Mouse (Mus musculus): ENCODE data around the gene Kptn. TPM values are rescaled to one million over a fixed set of nuclear protein-coding genes. Genes with fewer than 3 reads are reported as not detected.

Gene Kptn
- polyA plus RNA-seq, 1 experiment = 10.5 TPM

DNA sequence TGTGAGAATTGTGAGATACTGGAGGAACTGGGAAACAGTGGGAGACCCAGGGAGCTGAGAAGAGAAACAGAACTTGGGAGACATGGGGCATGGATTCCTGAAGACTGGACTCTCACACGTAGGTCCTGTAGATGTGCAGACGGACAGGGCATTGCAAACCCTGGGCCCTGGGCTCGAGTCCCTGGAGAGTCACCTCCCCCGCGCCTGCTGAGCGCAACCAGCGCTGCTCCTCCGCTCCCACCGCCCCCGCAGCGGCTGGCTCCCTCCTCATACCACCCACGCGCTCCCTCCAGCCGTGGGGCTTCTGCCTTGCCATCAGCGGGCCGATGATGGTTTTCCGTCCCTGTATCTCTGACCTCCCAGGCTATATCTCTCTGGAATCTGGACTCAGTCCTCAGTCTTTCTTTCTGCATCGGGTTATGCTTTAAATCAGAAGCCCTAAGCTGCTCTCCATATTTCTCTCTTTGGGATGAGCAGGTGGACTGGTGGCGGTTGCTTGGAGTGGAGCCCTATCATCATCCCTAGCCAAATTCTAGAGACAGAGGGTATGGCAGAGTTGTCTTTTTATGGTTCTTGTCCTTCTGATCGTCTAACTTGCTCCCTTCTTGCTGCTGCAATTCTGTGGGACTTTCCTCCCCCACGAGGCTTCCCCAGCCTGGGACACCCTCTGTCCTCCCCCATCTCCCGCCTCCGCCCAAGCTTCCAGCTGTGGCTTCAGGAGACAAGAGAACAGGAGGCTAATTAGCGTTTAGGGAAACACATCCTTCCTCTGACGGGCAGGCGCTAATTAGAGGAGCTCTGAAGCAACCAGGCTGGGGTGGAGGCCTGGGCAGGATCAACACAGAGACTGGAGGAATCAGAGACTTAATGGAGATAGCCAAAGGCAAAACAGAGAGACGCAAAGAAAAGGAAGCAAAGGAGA is 27.1 kb downstream of the Kptn start:
- H3K4me1 ChIP-seq (ENCODE audit: control insufficient read depth, insufficient read depth, low read length) = no peaks in the 10 kb centered on the region
- no peak overlapping the region for H3K27ac ChIP-seq (ENCODE audit: control insufficient read depth, insufficient read depth, low read depth, low read length, poor library complexity)
- no peak for TF ChIP-seq CTCF (IDR thresholded peaks at IDR 0.05; ENCODE audit: control insufficient read depth, insufficient read depth, low read length)
- no peak for TF ChIP-seq POLR2A (IDR thresholded peaks at IDR 0.05; ENCODE audit: borderline replicate concordance, control insufficient read depth, low read depth, low read length)
- 35% methylated on average over 27 of the region's 27 CpGs for WGBS
- no peak overlapping the region for H3K4me3 ChIP-seq (replicated peaks; ENCODE audit: control insufficient read depth, low read depth, low read length)

DNA sequence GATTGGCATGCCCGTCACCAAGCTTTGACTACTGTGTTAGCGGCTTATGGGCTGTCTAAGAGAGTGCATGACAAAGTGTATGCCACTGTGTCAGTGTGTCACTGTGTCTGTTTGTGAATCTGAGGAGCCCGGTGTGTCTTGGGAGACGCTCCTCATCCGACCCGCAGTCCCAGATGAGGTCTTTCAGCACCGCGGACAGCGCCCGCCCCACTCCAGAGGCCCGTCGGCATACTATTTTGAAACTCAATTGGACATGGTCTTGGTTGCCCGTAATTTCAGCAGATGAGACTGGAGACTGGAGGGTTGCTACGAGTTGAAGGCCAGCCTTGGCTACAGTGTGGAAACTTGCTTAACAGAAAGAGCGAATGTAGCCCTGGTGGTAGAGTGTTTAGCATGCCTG is 27.9 kb downstream of the Kptn start:
- 11% methylated on average over 15 of the region's 15 CpGs for WGBS
- TF ChIP-seq POLR2A (IDR thresholded peaks at IDR 0.05; ENCODE audit: borderline replicate concordance, control insufficient read depth, low read depth, low read length) (no peak), CTCF (IDR thresholded peaks at IDR 0.05; ENCODE audit: control insufficient read depth, insufficient read depth, low read length) (no peak)
- Histone ChIP-seq H3K4me3 (replicated peaks; ENCODE audit: control insufficient read depth, low read depth, low read length) (no peak overlapping the region), H3K4me1 (ENCODE audit: control insufficient read depth, insufficient read depth, low read length) (no peaks in the 10 kb centered on the region), H3K27ac (ENCODE audit: control insufficient read depth, insufficient read depth, low read depth, low read length, poor library complexity) (no peak overlapping the region)

DNA sequence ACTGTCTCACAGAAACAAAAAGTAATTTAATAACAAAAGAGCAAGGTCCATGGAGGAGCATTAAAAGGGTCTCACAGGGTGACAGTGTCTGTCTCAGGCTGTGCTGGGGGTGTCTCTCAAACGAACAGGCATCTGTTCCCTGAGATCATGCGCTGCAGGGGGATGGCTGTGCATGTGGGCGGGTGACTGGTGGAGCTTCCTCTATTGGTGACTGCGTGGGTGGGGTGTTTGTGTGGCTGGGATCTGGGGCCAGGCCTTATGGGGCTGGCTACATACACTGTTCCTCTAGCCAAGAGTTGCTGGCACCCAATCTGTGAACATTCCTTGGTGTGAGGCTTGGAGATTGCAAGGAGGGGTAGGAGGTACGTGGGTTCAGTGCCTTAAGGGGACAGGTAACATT is 29.5 kb downstream of the Kptn start:
- WGBS = 35% methylated on average over 5 of the region's 5 CpGs
- Histone ChIP-seq H3K27ac (ENCODE audit: control insufficient read depth, insufficient read depth, low read depth, low read length, poor library complexity) (no peak overlapping the region), H3K4me3 (replicated peaks; ENCODE audit: control insufficient read depth, low read depth, low read length) (no peak overlapping the region), H3K4me1 (ENCODE audit: control insufficient read depth, insufficient read depth, low read length) (no peaks in the 10 kb centered on the region)
- TF ChIP-seq POLR2A (IDR thresholded peaks at IDR 0.05; ENCODE audit: borderline replicate concordance, control insufficient read depth, low read depth, low read length) (no peak), CTCF (IDR thresholded peaks at IDR 0.05; ENCODE audit: control insufficient read depth, insufficient read depth, low read length) (no peak)

DNA sequence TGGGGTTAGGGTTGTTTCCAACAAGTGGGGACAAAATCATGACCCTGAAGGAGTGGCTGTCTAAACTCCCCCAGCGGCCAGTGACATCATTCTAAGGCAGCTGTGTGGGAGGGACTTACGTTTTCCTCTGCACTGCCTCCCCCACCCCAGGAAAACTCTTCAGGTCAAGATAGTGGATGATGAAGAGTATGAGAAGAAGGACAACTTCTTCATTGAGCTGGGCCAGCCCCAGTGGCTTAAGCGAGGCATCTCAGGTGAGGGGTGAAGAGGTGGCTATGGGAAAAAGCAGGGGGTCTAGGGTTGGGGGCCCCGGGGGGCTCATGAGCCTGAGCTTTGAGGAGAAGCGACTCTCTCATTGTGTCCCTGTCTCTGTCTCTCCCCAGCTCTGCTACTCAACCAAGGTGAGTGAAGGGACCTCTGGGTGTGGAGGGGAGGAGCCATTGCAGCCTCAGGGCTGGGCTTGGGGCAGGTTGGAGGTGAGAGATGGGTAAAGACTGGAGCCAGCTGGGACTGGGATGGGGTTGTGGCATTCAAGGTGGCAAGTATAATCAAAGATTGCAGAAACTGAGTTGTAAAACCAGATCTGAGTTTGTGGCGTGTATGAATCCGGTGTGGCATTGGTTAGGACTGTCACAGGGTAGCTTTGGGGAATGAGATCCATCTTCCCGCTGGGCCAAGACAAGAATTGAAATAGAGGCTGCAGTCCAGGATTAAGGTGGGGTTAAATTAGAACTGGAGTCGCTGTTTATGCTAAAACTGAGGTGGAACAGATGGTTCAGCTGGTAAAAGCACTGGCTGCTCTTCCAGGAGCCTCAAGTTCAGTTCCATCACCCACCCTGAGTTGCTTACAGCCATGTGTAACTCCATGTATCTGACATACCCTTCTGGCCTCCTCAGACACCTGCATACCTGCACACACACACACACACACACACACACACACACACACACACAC is 30.8 kb downstream of the Kptn start:
- WGBS = 62% methylated on average over 9 of the region's 9 CpGs
- no peak for TF ChIP-seq CTCF (IDR thresholded peaks at IDR 0.05; ENCODE audit: control insufficient read depth, insufficient read depth, low read length)
- no peak for TF ChIP-seq POLR2A (IDR thresholded peaks at IDR 0.05; ENCODE audit: borderline replicate concordance, control insufficient read depth, low read depth, low read length)
- no peak overlapping the region for H3K4me3 ChIP-seq (replicated peaks; ENCODE audit: control insufficient read depth, low read depth, low read length)
- no peaks in the 10 kb centered on the region for H3K4me1 ChIP-seq (ENCODE audit: control insufficient read depth, insufficient read depth, low read length)
- H3K27ac ChIP-seq (ENCODE audit: control insufficient read depth, insufficient read depth, low read depth, low read length, poor library complexity) = no peak overlapping the region

DNA sequence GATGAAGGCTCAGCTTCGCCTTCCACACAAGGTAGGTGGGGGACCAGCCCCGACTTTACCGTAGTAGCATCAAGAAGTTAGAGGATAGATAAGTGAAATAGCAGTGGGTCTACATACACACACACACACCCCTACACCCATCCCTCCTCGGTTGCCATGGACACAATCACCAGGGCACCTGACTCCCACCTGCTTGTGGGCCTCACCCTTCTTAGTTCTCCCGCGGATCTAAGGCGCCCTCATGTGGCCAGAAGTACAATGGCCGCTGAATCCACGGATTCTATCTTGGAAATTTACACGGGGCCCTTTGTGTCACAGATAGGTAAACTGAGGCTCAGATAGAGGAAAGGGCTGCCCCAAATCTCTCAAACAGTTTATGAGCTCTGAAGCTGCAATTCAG is 33.8 kb downstream of the Kptn start:
- 17% methylated on average over 10 of the region's 10 CpGs for WGBS

DNA sequence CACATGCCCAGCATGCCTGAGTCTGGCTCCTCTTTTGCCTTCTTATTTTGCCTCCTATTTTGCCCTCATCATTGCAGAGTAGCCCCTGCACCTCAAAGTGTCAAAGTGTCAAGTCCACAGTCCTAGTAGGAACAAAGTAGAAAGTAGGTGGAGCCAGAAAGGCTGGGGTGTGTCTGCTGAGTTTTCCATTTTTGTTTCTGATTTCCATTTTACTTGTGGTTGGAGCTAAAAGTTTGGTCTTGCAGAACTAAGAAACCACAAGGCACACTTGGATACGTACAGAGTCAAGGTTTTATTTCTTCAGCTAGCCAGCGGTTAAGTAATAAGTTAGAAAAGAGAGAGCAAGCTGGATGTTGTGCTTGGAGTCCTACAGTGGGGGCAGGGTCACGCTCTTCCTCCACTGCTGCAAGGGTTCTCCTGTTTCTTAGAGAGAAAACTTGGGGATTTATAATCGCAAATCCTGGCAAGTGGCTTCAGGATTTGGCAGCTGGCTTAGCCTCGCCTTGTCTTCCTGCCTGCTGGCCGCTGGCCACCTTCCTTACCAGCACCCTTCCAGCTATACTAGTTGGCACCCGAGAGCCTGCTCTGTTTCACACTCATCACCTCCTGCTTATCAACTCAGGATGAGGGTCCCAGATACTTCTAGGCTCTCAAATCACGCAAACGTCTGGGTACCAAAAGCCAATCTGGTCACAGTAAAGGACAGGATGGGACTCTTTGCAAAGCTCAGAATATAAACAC is 35.6 kb downstream of the Kptn start:
- Histone ChIP-seq H3K4me3 (replicated peaks; ENCODE audit: control insufficient read depth, low read depth, low read length) (no peak overlapping the region), H3K4me1 (ENCODE audit: control insufficient read depth, insufficient read depth, low read length) (no peaks in the 10 kb centered on the region), H3K27ac (ENCODE audit: control insufficient read depth, insufficient read depth, low read depth, low read length, poor library complexity) (no peak overlapping the region)
- WGBS = 51% methylated on average over 9 of the region's 9 CpGs
- TF ChIP-seq CTCF (IDR thresholded peaks at IDR 0.05; ENCODE audit: control insufficient read depth, insufficient read depth, low read length) (no peak), POLR2A (IDR thresholded peaks at IDR 0.05; ENCODE audit: borderline replicate concordance, control insufficient read depth, low read depth, low read length) (no peak)

More for the DNA sequence above, 33.8 kb downstream of the Kptn start:
- Histone ChIP-seq H3K4me1 (ENCODE audit: control insufficient read depth, insufficient read depth, low read length) (no peaks in the 10 kb centered on the region), H3K4me3 (replicated peaks; ENCODE audit: control insufficient read depth, low read depth, low read length) (no peak overlapping the region), H3K27ac (ENCODE audit: control insufficient read depth, insufficient read depth, low read depth, low read length, poor library complexity) (no peak overlapping the region)
- peak; percentile 76 for TF ChIP-seq CTCF (IDR thresholded peaks at IDR 0.05; ENCODE audit: control insufficient read depth, insufficient read depth, low read length)
- TF ChIP-seq POLR2A (IDR thresholded peaks at IDR 0.05; ENCODE audit: borderline replicate concordance, control insufficient read depth, low read depth, low read length) = no peak

DNA sequence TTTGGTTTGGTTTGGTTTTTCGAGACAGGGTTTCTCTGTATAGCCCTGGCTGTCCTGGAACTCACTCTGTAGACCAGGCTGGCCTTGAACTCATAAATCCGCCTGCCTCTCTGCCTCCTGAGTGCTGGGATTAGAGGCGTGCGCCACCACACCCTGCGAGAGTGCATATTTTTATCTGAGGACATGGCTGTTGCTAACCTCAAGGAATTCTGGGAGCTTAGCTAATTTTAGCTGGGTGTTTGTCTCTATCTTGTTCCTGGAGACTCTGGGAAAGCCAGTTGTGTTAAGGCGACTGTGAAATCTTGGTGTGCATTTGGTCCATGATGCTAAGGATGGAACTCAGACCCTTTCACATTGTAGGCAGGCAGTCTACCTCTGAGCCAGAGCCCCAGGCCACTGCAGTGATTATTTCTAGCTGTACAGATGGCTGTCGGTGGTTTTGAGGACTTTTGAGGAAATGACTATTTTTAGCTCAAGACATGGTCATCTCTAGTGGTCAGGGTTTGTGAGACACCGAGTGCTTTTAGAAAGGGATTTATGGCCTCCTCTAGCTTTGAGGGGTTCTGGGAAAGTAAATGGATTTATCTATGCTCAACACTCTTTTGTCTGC is 36.5 kb downstream of the Kptn start:
- no peaks in the 10 kb centered on the region for H3K4me1 ChIP-seq (ENCODE audit: control insufficient read depth, insufficient read depth, low read length)
- TF ChIP-seq CTCF (IDR thresholded peaks at IDR 0.05; ENCODE audit: control insufficient read depth, insufficient read depth, low read length) = no peak
- no peak for TF ChIP-seq POLR2A (IDR thresholded peaks at IDR 0.05; ENCODE audit: borderline replicate concordance, control insufficient read depth, low read depth, low read length)
- 37% methylated on average over 8 of the region's 8 CpGs for WGBS
- H3K27ac ChIP-seq (ENCODE audit: control insufficient read depth, insufficient read depth, low read depth, low read length, poor library complexity) = no peak overlapping the region
- H3K4me3 ChIP-seq (replicated peaks; ENCODE audit: control insufficient read depth, low read depth, low read length) = no peak overlapping the region
